Mouse (Mus musculus) stomach, embryonic 14.5 days (tissue): Measurements from ENCODE around the gene Pth2. TPM values are rescaled to one million over a fixed set of nuclear protein-coding genes. Genes with fewer than 3 reads are reported as not detected.

Source experiments
- microRNA-seq: library from miRNA; unstranded; fragments of <30 nt; microRNA quantifications from one replicate; pipeline ENCODE4, GENCODE M21; 2016
- polyA plus RNA-seq: library from polyadenylated mRNA; unstranded; fragments of >200 nt; fragmentation: Nextera tagmentation; extraction: Ambion mirVana; gene quantifications from 2 replicates; pipeline ENCODE4 v1.2.1, GENCODE M21; 2014

The Pth2 gene
- polyA plus RNA-seq, 1 experiment from 2014 or later: not detected

Small RNAs within 50 kb of the gene (microRNA-seq; reads per million reads assigned to microRNA genes)
- not detected for gene Mir7055

Other genes with a start within 250 kb of the Pth2 start
- gene Tsks, start 237.8 kb upstream of the Pth2 start, polyA plus RNA-seq: 0.17 TPM in 2 replicates
- 24.7 and 25.0 TPM in 2 replicates for gene Cpt1c, start 206.1 kb upstream of the Pth2 start, polyA plus RNA-seq
- gene Prmt1, start 194.4 kb upstream of the Pth2 start, polyA plus RNA-seq: 165 and 186 TPM in 2 replicates
- gene Irf3, start 183.3 kb upstream of the Pth2 start, polyA plus RNA-seq: 89.2 and 96.0 TPM in 2 replicates
- gene Bcl2l12, start 182.3 kb upstream of the Pth2 start, polyA plus RNA-seq: 60.6 and 62.9 TPM in 2 replicates
- gene Scaf1, start 164.6 kb upstream of the Pth2 start, polyA plus RNA-seq: 48.9 and 49.8 TPM in 2 replicates
- 71.0 and 75.0 TPM in 2 replicates for gene Rras, start 163.0 kb upstream of the Pth2 start, polyA plus RNA-seq
- 13.7 and 17.8 TPM in 2 replicates for gene Prr12, start 128.1 kb upstream of the Pth2 start, polyA plus RNA-seq
- gene Nosip, start 118.6 kb upstream of the Pth2 start, polyA plus RNA-seq: 58.9 and 63.6 TPM in 2 replicates
- gene Prrg2, start 118.3 kb upstream of the Pth2 start, polyA plus RNA-seq: 20.7 and 20.9 TPM in 2 replicates
- 418 and 432 TPM in 2 replicates for gene Rcn3, start 88.8 kb upstream of the Pth2 start, polyA plus RNA-seq
- gene Fcgrt, start 77.1 kb upstream of the Pth2 start, polyA plus RNA-seq: 78.6 and 79.9 TPM in 2 replicates
- gene Rps11, start 56.6 kb upstream of the Pth2 start, polyA plus RNA-seq: 1,682 and 1,777 TPM in 2 replicates
- 1,622 and 1,649 TPM in 2 replicates for gene Rpl13a, start 52.2 kb upstream of the Pth2 start, polyA plus RNA-seq
- 0.65 and 0.83 TPM in 2 replicates for gene Gm45713, start 44.8 kb upstream of the Pth2 start, polyA plus RNA-seq
- 2.1 and 2.9 TPM in 2 replicates for gene Flt3l, start 44.6 kb upstream of the Pth2 start, polyA plus RNA-seq
- 103 and 114 TPM in 2 replicates for gene Pih1d1, start 26.7 kb upstream of the Pth2 start, polyA plus RNA-seq
- 43.4 and 54.1 TPM in 2 replicates for gene Aldh16a1, start 26.4 kb upstream of the Pth2 start, polyA plus RNA-seq
- gene Slc17a7, start 17.0 kb upstream of the Pth2 start, polyA plus RNA-seq: 0.20 TPM in 1 of 2 replicates, not detected in the other
- not detected in 2 replicates for gene Gfy, start 1.4 kb upstream of the Pth2 start, polyA plus RNA-seq
- gene Ccdc155, start 23.9 kb downstream of the Pth2 start, polyA plus RNA-seq: 0.22 and 0.55 TPM in 2 replicates
- 0.45 and 1.2 TPM in 2 replicates for gene Dkkl1, start 31.2 kb downstream of the Pth2 start, polyA plus RNA-seq
- 155 and 167 TPM in 2 replicates for gene Tead2, start 34.8 kb downstream of the Pth2 start, polyA plus RNA-seq
- gene Cd37, start 58.1 kb downstream of the Pth2 start, polyA plus RNA-seq: 2.2 and 3.5 TPM in 2 replicates
- gene Slc6a16, start 60.1 kb downstream of the Pth2 start, polyA plus RNA-seq: not detected in 2 replicates
- not detected in 2 replicates for gene Slc6a21, start 96.5 kb downstream of the Pth2 start, polyA plus RNA-seq
- 18.3 and 23.5 TPM in 2 replicates for gene Trpm4, start 152.8 kb downstream of the Pth2 start, polyA plus RNA-seq
- 0.78 and 1.8 TPM in 2 replicates for gene Hrc, start 154.3 kb downstream of the Pth2 start, polyA plus RNA-seq
- 5.2 and 6.1 TPM in 2 replicates for gene Ppfia3, start 186.0 kb downstream of the Pth2 start, polyA plus RNA-seq
- gene Lin7b, start 189.6 kb downstream of the Pth2 start, polyA plus RNA-seq: 4.2 and 5.1 TPM in 2 replicates
- gene Snrnp70, start 214.7 kb downstream of the Pth2 start, polyA plus RNA-seq: 118 and 124 TPM in 2 replicates
- gene Kcna7, start 224.7 kb downstream of the Pth2 start, polyA plus RNA-seq: not detected in 2 replicates
- gene Ntf5, start 232.7 kb downstream of the Pth2 start, polyA plus RNA-seq: 4.1 and 4.5 TPM in 2 replicates
- gene Lhb, start 239.8 kb downstream of the Pth2 start, polyA plus RNA-seq: 0.52 TPM in 1 of 2 replicates, not detected in the other